Mouse (Mus musculus): ENCODE data around the gene Uqcc3.
"Not testable (repeated sequence)": the region's sequence is repeated elsewhere in the genome, so short reads cannot be mapped to it uniquely, and the experiment has no call there.

Uqcc3 gene

GRCm38 (mm10) chr19:8895397-8895960 lies 14.8 kb upstream of the Uqcc3 start:
- no peak for DNase-seq (ENCODE audit: low spot score)

DNA sequence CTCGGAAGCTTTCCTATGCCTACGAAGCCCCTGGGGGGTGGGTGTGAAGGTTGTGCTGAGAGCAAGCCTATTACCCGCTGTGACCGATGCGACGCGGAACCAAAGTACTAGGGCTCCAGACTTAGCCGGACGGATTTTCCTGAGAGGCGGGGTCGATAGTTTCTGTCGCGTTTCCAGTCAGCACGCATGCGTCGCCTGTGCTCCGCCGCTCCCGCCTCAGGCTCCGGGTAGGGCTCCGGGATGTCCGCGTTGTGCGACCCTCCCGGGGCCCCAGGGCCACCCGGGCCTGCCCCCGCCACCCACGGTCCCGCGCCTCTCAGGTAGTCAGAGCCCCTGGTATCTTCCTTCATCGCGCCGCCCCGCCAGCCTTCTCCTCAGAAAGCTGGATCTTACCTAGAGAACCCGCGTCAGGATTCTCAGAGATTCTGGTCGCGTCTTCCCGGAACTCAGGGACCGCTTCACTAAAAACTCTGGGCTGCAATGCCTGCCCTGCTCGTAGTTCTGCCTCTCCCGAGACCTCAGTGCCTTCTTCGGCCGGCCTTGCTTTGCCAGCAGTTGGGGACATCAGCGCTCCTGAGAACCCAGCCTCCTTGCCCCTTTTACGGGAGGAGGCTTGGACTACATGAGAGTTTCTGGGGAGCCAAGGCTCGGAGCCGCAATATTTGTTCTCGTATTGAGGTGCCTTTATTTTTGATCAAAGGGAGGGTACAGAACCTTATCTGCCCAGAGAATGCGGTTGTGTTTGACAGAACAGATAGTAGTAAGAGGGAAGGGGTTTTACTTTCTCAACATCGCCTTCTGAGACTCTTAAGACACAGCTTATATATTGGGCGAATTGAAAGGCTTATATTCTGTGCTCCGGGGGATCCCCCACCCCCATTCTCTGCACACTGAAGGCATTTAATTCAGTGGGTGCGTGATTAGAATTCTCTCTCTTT lies 12.4 kb upstream of the Uqcc3 start, which contains the start of gene Ints5:
TSS of gene Ints5 (plus strand) at position 177 of the 938 bp plus-strand sequence.
- DNase-seq (ENCODE audit: low spot score), result peak; percentile 88

DNA sequence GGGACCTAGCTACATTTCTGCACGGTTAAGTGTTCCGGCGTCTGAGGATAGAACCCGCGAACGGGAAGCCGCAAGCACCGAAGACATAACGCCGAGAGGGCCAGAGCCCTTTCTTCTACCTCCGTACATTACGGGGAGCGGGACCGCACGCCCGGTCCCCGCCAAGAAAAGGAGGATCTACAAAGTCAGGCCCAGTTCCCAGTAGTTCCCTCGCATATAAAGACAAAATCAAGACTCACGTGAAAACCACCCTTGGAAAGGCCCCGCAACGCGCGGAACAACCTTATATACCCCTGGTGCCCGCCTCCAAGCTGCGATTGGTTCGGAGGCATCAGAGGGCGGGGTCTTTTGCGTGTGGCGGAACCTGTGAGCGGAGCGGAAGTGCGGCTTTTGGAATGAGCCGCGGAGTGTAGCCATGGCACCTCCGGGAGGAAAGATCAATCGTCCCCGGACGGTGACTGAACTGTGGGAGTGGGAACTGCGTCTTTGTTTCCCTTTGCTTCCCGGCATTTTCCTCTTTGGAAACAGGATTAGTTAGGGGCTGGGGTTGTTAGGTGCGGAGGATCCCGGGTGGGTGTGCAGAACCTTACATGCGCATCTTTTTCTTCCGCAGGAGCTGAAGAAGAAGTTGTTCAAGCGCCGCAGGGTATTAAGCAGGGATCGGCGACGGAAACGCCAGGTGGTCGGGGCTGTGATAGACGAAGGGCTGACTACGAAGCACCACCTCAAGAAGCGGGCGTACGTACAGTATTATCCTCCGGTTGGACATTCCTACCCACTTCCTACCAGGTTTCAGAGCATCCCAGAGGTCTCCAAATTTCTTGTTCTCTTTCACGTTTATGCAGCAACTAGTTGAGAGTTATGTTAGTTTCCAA lies 8.0 kb upstream of the Uqcc3 start, which contains the start of the genes 1810009A15Rik and Gm49416:
TSS of gene 1810009A15Rik (plus strand) at position 343 of the 875 bp plus-strand sequence.
TSS of gene Gm49416 (plus strand) at position 416 of the 875 bp plus-strand sequence.
- peak; percentile 96 for DNase-seq (ENCODE audit: low spot score)

GRCm38 (mm10) chr19:8887585-8888463 lies 7.1 kb upstream of the Uqcc3 start:
- no peak for DNase-seq (ENCODE audit: low spot score)

GRCm38 (mm10) chr19:8886916-8887584 lies 6.3 kb upstream of the Uqcc3 start:
- no peak for DNase-seq (ENCODE audit: low spot score)

DNA sequence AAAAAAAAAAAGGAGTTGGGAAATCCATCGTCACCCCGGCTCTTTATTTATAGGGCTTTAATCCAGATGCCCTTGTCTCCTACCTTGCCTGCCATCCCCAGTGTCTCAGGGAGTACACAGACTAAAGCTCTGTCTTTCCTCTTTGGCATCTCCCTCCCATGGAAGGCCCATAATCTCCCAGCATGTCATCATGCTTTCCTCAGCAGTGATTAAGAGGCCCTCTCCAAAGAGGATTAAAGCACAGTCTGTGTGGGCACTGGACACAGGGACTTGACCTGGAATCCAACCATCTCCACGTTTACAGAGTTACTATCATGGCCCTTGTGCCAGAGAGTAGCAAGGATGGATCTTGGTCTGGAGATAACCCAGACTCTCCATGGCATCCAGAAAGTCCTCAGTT lies 2.9 kb upstream of the Uqcc3 start, which contains the start of the genes Lbhd1 and Gm49403:
TSS of gene Lbhd1 (plus strand) at position 117 of the 400 bp plus-strand sequence.
TSS of gene Gm49403 (plus strand) at position 315 of the 400 bp plus-strand sequence.
- DNase-seq (ENCODE audit: low spot score), result no peak

- no peak for DNase-seq (ENCODE audit: low spot score)
Observed at GRCm38 (mm10) chr19:8881034-8881392, 290 bp upstream of the Uqcc3 start.

DNA sequence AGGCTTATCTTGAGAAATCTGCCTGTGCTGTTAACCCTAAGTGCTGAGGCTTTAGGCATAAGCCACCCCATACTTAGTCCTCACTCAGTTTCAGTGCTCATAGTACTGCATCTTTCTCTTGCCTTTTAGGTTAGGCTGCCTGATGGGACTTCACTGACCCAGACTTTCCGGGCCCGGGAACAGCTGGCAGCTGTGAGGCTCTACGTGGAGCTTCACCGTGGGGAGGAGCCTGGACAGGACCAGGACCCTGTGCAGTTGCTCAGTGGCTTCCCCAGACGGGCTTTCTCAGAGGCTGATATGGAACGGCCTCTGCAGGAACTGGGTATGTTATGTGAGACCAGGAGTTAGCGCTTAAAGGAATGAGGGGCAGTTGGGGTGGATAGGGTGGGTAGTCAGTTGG lies 5.7 kb downstream of the Uqcc3 start:
- no peak for DNase-seq (ENCODE audit: low spot score)

DNA sequence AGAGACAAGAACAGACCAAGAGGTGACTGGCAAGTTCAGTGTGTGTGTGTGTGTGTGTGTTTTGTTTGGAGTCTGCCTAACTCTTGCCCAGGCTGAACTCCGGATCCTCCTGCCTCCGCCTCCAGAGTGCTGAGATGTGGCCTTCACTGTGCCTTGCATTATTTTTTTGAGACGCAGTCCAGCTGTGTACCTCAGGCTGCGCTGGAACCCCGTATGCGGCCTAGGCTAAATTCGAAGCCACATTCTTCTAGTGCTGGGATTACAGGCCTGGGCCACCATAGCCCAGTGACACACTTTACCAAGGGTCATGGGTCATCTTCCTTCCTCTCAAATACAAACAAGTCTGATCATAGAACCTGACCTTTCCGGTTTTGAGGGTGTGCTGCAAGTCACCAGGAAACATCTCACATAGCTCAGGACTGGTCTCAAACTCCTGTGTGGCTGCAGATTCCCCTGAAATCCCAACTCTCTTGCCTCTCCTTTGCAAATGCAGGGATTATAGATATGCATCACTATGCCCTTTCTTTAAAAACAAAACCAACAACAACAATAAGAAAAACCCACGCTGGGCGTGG lies 8.4 kb downstream of the Uqcc3 start:
- DNase-seq (ENCODE audit: low spot score), result no peak

DNA sequence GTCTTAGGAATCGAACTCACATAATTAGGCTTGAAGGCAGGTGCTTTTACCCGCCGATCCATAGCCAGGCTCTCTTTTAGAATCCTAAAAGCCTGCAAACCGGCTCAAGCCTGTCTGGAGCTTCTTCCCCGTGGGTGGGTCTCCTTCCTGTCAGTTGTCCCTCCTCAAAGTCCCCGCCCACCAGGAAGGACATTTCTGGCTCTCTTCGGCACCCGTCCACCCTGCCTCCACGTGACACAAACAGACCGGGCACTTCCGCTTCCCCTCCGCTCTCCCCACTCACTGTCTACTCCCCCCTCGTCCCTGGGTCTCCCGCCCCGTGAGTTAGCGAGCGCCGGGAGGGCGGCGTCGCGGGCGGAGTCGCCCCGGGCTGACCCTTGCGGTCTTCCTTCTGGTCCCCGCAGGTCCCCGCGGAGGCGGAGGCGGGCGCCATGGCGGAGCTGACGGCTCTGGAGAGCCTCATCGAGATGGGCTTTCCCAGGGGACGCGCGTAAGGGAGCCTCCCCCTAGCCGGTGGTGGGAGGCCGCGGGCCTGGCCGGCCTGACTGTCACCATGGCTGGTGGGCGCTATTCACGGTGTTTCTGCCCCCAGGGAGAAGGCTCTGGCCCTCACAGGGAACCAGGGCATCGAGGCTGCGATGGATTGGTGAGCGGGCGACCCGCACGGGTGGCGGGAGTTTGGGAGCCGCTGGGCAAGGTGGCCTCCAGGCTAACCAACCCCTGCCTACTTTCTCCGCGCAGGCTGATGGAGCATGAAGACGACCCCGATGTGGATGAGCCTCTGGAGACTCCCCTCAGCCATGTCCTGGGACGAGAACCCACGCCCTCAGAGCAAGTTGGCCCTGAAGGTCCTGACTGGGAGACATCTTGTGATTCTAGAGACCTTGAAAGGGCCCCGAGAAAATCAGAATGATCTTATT lies 9.2 kb downstream of the Uqcc3 start, which contains the start of gene Ubxn1:
TSS of gene Ubxn1 (plus strand) at position 230 of the 920 bp plus-strand sequence.
- peak; percentile 98 for DNase-seq (ENCODE audit: low spot score)

DNA sequence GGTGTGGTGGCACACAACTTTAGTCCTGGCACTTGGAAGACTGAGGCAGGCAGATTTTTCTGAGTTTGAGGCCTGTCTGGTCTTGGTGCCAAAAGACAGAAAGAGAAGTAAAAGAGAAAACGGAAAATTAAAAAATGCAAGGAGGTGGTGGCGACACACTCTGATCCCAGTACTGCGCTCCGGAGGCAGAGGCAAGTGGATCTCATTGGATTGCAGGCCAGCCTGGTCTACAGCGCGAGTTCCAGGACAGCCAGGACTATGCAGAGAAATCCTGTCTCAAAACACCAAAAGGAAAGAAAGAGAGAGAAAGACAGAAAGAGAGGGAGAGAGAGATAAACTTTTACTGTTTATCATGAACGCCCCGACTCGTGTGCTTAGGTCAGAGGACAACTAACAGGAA lies 9.9 kb downstream of the Uqcc3 start:
- DNase-seq (ENCODE audit: low spot score), result no peak

DNA sequence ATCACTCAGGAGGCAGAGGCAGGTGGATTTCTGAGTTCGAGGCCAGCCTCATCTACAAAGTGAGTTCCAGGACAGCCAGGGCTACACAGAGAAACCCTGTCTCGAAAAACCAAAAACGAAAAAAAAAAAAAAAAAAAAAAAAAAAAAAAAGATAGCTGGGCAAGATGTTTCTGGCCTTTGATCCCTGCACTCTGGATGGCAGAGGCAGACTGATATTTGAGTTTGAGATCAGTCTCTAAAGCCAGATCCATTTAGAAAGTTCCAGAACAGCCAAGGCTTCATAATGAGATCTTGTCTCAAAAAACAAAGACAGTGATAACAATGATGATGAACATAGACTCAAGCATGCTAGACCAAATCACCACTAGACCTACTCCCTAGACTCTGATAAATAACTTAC lies 10.3 kb downstream of the Uqcc3 start:
- DNase-seq (ENCODE audit: low spot score), result not testable (repeated sequence)

GRCm38 (mm10) chr19:8864265-8864664 lies 16.5 kb downstream of the Uqcc3 start:
- DNase-seq (ENCODE audit: low spot score), result no peak

DNA sequence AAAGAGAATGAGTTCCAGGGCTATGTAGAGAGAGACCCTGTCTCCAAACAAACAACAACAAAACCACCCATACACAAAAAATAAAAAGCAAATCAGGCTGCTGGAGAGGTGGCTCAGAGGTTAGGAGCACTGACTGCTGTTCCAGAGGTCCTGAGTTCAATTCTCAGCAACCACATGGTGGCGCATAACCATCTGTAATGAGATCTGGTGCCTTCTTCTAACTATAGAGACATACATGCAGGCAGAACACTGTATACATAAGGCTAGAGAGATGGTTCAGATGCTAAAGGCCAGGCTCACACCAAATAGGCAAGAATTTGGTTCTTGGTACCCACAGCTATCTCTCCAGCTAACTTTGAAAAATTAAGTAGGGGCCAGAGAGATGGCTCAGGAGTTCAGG lies 21.7 kb downstream of the Uqcc3 start:
- no peak for DNase-seq (ENCODE audit: low spot score)

DNA sequence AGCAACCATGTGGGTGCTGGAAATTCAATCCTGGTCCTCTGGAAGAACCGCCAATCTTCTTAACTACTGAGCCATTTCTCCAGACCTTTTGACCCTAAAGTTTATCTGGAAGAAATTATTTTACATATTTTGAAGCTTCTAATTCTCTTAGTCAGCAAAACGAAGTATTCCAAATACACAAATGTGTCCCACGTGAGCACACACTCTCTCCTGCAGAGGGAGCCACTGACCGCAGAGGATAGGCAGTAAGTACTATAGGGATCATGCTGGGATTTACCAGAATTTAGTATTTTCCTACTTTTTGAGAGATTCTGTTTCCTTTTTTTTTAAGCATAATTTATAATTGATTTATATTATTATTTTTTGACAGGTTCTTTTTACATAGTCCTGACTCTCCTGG lies 23.0 kb downstream of the Uqcc3 start:
- peak; percentile 61 for DNase-seq (ENCODE audit: low spot score)

- no peak for DNase-seq (ENCODE audit: low spot score)
Observed at GRCm38 (mm10) chr19:8853117-8853516, 27.6 kb downstream of the Uqcc3 start.

- no peak for DNase-seq (ENCODE audit: low spot score)
Observed at GRCm38 (mm10) chr19:8852236-8852928, 28.3 kb downstream of the Uqcc3 start.

GRCm38 (mm10) chr19:8851639-8852038 lies 29.1 kb downstream of the Uqcc3 start:
- peak; percentile 48 for DNase-seq (ENCODE audit: low spot score)
